Mouse (Mus musculus) hindbrain, embryonic 10.5 days (tissue): Measurements from ENCODE around the gene Eng. TPM values are rescaled to one million over a fixed set of nuclear protein-coding genes. Genes with fewer than 3 reads are reported as not detected.

Experiments
- DNase-seq: peaks from one replicate; pipeline ENCODE4 v3.0.0-alpha.2; 2017; ENCODE audit warnings: low spot score
- H3K27ac ChIP-seq: fragments of 300-500 bp; sonication (generic); 2 replicates; pipeline ENCODE4 v1.5.1; 2016; ENCODE audit warnings: mild to moderate bottlenecking, moderate library complexity
- H3K27me3 ChIP-seq: fragments of 300-500 bp; sonication (generic); 2 replicates; pipeline ENCODE4 v1.6.1; 2016; ENCODE audit warnings: mild to moderate bottlenecking; ENCODE audit not compliant: poor library complexity, insufficient read depth, severe bottlenecking
- H3K36me3 ChIP-seq: fragments of 300-500 bp; sonication (generic); 2 replicates; pipeline ENCODE4 v1.6.1; 2016; ENCODE audit warnings: mild to moderate bottlenecking, moderate library complexity
- H3K4me1 ChIP-seq: fragments of 300-500 bp; sonication (generic); replicated peaks from 2 replicates; pipeline ENCODE4 v1.6.1; 2016; ENCODE audit warnings: mild to moderate bottlenecking
- H3K4me3 ChIP-seq: fragments of 300-500 bp; sonication (generic); 2 replicates; pipeline ENCODE4 v1.5.1; 2016; ENCODE audit warnings: mild to moderate bottlenecking, moderate library complexity
- H3K9me3 ChIP-seq: fragments of 300-500 bp; sonication (generic); 2 replicates; pipeline ENCODE4 v1.6.1; 2016; ENCODE audit warnings: mild to moderate bottlenecking, moderate library complexity
- WGBS: fragments of 180-500 bp; shearing (Covaris S2); methylation state at CpG from one replicate; pipeline ENCODE4 v1.1.7; 2016; 5-methylcytosine and 5-hydroxymethylcytosine counted together
- polyA plus RNA-seq: library from polyadenylated mRNA; unstranded; fragments of >200 nt; fragmentation: Nextera tagmentation; extraction: Ambion mirVana; gene quantifications from 2 replicates; pipeline ENCODE4 v1.2.1, GENCODE M21; 2016

Eng gene
- polyA plus RNA-seq, 1 experiment from 2014 or later: 35.8 TPM

DNA sequence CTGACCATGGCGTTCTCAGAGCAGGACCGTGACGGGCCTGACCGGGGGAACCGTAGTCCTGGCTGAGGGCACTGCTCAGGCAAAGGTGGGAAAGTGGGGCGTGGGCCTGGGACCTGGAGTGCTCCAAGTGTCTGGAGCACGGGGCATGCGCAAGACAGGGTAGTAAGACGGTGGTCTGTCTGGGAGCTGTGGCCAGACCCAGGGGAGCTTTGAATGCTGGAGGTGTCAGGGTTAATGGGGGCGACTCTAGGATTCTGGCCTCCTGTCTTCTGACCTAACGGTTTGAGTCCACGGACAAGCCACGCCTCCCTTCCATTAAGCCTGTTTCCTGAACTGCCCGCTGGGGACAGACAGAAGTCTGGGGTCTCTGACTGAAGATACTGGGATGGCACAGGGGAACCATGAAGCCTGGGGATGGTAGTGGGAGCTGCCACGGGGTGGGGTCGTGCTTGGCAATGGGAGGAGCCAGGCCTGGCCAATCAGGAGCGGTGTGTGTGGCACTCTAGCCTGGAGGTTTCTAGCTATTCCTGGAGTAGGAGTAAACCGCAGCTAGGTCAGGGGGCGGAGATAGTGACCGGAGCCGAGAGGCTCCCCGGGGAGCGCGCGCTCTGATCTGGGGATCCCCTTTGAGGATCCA is 38.1 kb upstream of the Eng start:
- Histone ChIP-seq H3K4me3 (peak overlapping the region; percentile 81), H3K9me3 (no peaks in the 10 kb centered on the region), H3K36me3 (peaks cover 11% of the 10 kb centered on the region), H3K4me1 (peaks cover 52% of the 10 kb centered on the region), H3K27ac (peak overlapping the region; percentile 59), H3K27me3 (peaks cover 11% of the 10 kb centered on the region; the same call in 1 of the 2 replicates)
- 7% methylated on average over 25 of the region's 25 CpGs for WGBS
- DNase-seq: peak; percentile 70

- DNase-seq: no peak
- peaks cover 52% of the 10 kb centered on the region for H3K4me1 ChIP-seq
- 33% methylated on average over 18 of the region's 18 CpGs for WGBS
- no peaks in the 10 kb centered on the region for H3K9me3 ChIP-seq
- H3K4me3 ChIP-seq: peak overlapping the region; percentile 81
- peaks cover 11% of the 10 kb centered on the region; the same call in 1 of the 2 replicates for H3K27me3 ChIP-seq
- peak overlapping the region; percentile 59 for H3K27ac ChIP-seq
- peaks cover 14% of the 10 kb centered on the region for H3K36me3 ChIP-seq
Measured at GRCm38 (mm10) chr2:32608778-32609435, 37.5 kb upstream of the Eng start.

- WGBS: 19% methylated on average over 23 of the region's 23 CpGs
- Histone ChIP-seq H3K36me3 (peaks cover 29% of the 10 kb centered on the region), H3K27me3 (peaks cover 11% of the 10 kb centered on the region; the same call in 1 of the 2 replicates), H3K4me1 (peaks cover 52% of the 10 kb centered on the region), H3K4me3 (peak overlapping the region; percentile 50), H3K9me3 (no peaks in the 10 kb centered on the region), H3K27ac (0 out of 2 replicates have a peak overlapping the region, but pooled peaks have one; percentile 59)
- DNase-seq: peak; percentile 30
Measured at GRCm38 (mm10) chr2:32610610-32611229, 35.7 kb upstream of the Eng start.

GRCm38 (mm10) chr2:32612274-32612673 is 34.1 kb upstream of the Eng start:
- no peak for DNase-seq
- WGBS: 60% methylated on average over 26 of the region's 26 CpGs
- Histone ChIP-seq H3K36me3 (peaks cover 35% of the 10 kb centered on the region), H3K27me3 (peaks cover 11% of the 10 kb centered on the region; the same call in 1 of the 2 replicates), H3K27ac (no peak overlapping the region), H3K4me1 (peaks cover 43% of the 10 kb centered on the region), H3K4me3 (no peak overlapping the region), H3K9me3 (peaks cover 1% of the 10 kb centered on the region; the same call in 1 of the 2 replicates)

DNA sequence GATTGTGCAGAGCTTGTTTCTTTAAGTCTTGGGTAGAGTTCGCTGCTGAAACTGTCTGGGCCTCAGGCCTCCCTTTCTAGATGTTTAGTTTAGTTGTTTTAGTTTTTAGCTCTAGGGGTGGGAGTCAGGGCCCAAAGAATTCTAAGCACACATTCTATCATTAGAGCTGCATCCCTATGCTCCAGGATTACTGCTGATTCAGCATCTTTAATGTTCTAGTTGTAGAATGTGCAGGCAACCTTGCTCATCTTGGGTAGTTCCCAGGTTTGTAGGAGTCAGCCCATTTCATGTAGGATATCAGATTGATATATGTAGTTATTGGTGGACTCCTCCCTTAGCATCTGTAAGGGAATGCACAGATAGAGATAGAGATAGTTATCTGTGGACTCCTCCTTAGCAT is 29.3 kb upstream of the Eng start:
- Histone ChIP-seq H3K4me1 (peaks cover 44% of the 10 kb centered on the region), H3K27me3 (no peaks in the 10 kb centered on the region), H3K4me3 (no peak overlapping the region), H3K36me3 (peaks cover 49% of the 10 kb centered on the region), H3K9me3 (peaks cover 5% of the 10 kb centered on the region; the same call in 1 of the 2 replicates), H3K27ac (no peak overlapping the region)
- 94% methylated on average over 1 of the region's 1 CpGs for WGBS
- DNase-seq: no peak

GRCm38 (mm10) chr2:32617601-32618000 is 28.8 kb upstream of the Eng start:
- WGBS: 93% methylated on average over 4 of the region's 4 CpGs

DNA sequence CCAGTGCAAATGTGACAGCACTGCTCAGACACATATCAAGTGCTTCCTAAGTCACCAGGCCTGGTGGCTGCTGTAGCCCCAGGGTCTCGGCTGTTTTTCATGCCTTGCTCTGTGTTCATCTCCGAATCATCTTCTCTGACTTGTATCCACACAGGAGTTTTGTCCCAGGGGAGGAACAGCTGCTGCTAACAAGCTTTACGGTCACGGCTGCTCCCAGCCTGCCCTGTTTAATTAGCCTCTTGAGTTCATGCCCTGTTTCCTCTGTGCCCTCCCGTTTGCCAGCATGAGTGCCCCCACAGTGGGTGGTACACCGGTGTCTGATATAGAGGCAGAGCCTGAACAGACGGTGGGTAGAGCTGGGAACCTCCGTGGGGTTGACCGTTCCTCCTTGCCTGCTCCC is 28.3 kb upstream of the Eng start:
- Histone ChIP-seq H3K4me3 (no peak overlapping the region), H3K4me1 (peaks cover 40% of the 10 kb centered on the region), H3K27ac (no peak overlapping the region), H3K36me3 (peaks cover 41% of the 10 kb centered on the region), H3K27me3 (no peaks in the 10 kb centered on the region), H3K9me3 (peaks cover 5% of the 10 kb centered on the region; the same call in 1 of the 2 replicates)
- 75% methylated on average over 9 of the region's 9 CpGs for WGBS
- DNase-seq: no peak

More at GRCm38 (mm10) chr2:32617601-32618000, 28.8 kb upstream of the Eng start:
- Histone ChIP-seq H3K36me3 (peaks cover 44% of the 10 kb centered on the region), H3K4me3 (no peak overlapping the region), H3K4me1 (peaks cover 40% of the 10 kb centered on the region), H3K9me3 (peaks cover 5% of the 10 kb centered on the region; the same call in 1 of the 2 replicates), H3K27ac (no peak overlapping the region), H3K27me3 (no peaks in the 10 kb centered on the region)
- no peak for DNase-seq

- H3K27ac ChIP-seq: peak overlapping the region; percentile 82
- H3K36me3 ChIP-seq: peaks cover 20% of the 10 kb centered on the region
- 0 out of 2 replicates have a peak overlapping the region, but pooled peaks have one; percentile 1 for H3K4me3 ChIP-seq
- WGBS: 35% methylated on average over 4 of the region's 4 CpGs
- no peaks in the 10 kb centered on the region for H3K27me3 ChIP-seq
- peaks cover 5% of the 10 kb centered on the region; the same call in 1 of the 2 replicates for H3K9me3 ChIP-seq
- DNase-seq: peak; percentile 56
- peaks cover 61% of the 10 kb centered on the region for H3K4me1 ChIP-seq
Measured at GRCm38 (mm10) chr2:32620682-32621516, 25.5 kb upstream of the Eng start.

DNA sequence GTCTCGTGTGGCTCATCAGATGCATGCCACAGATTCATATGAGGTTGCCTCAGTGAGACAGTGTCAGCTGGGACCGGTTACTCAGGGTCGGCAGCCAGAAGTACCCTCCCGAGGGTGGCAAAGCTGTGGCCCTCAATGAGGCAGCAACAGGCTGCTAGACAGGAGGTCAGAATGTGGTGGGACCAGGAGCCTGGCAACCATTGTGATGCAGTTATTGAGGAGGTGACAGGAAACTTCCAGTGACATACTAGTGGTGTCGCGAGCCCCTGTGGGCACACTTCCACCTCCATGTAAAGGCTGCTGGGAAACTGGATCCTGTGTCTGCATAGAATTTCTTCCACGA is 24.9 kb upstream of the Eng start, which contains the start of gene Ak1:
Gene Ak1, plus strand, starts transcription at position 242 of the 343 bp plus-strand sequence.
- peaks cover 5% of the 10 kb centered on the region; the same call in 1 of the 2 replicates for H3K9me3 ChIP-seq
- WGBS: 42% methylated on average over 7 of the region's 7 CpGs
- H3K27ac ChIP-seq: peak within 1 kb of the TSS; percentile 82
- 0 out of 2 replicates have a peak within 1 kb of the TSS, but pooled peaks have one; percentile 1 for H3K4me3 ChIP-seq
- peaks cover 67% of the 10 kb centered on the region for H3K4me1 ChIP-seq
- no peak for DNase-seq
- no peaks in the 10 kb centered on the region for H3K27me3 ChIP-seq
- H3K36me3 ChIP-seq: peaks cover 20% of the 10 kb centered on the region

DNA sequence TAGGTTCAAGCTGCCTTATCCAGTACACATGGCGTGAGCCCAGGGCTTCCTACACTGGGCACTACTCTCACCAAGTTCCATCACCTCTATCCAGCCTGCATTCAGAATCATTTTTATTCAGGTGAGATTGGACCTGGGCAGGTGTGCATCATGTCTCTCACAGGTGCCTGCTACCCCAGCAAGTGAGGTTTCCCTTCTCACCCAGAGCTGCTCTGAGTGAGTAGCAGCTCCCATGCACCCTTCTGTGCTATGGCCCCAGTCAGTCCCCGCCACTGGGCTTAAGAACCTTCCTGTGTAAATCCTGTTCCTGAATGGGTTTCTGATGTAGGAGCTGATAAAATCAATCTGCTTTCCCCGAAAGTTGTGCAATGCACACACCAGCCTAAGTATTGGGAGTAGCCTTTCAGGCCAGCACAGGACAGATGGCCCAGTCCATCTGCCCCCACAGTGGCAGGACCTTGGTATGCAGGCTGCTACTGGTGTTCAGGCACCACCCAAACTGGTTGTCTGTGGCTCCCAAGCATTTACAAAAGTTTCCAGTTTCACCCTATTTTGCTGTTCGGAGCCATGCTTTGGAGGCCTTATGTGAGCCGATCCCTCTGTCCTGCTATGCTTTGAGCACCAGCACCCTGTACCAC is 22.2 kb upstream of the Eng start:
- Histone ChIP-seq H3K4me3 (no peak overlapping the region), H3K36me3 (no peaks in the 10 kb centered on the region), H3K9me3 (no peaks in the 10 kb centered on the region), H3K27ac (peak overlapping the region; percentile 88), H3K27me3 (0 out of 2 replicates have a peak, but pooled peaks cover 6% of the 10 kb centered on the region), H3K4me1 (peaks cover 81% of the 10 kb centered on the region)
- no peak for DNase-seq
- WGBS: 78% methylated on average over 5 of the region's 5 CpGs

DNA sequence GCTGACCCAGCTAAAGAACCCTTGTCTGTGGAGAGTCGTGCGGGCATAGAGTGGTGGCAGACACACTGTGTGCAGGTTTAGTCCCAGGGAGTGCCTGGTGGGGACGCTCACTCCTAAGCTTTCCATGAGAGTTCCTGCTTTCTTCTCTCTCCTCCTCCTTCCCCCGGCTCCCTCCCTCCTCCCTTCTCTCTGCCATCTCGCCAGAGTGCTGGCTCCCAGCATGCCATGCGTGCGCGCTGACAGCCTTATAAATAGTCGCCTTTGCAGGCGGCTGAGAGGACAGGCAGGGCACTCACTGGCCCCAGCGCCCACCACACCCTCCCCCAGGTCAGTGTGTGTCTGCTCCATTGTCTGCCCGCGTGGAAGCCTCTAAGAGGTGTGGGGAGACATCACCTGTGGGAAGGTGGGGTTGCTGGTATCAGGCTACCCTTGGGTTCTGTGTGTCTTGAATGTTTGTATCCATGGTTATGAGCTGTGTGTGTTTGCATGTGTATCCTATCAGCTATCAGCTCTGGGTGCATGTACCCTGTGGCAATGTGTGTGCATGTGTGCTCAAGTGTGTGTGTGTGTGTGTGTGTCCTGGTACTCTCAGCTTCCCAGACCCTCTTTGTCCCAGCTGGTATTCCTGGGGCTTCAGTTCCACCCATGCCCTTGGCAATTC is 21.1 kb upstream of the Eng start:
- no peaks in the 10 kb centered on the region for H3K9me3 ChIP-seq
- H3K27ac ChIP-seq: peak overlapping the region; percentile 88
- H3K36me3 ChIP-seq: no peaks in the 10 kb centered on the region
- H3K27me3 ChIP-seq: 0 out of 2 replicates have a peak, but pooled peaks cover 6% of the 10 kb centered on the region
- 1% methylated on average over 13 of the region's 13 CpGs for WGBS
- peak; percentile 76 for DNase-seq
- peak overlapping the region; percentile 43 for H3K4me3 ChIP-seq
- H3K4me1 ChIP-seq: peaks cover 81% of the 10 kb centered on the region
